Mouse (Mus musculus): Measurements from ENCODE around the gene Mrpl37. TPM values are rescaled to one million over a fixed set of nuclear protein-coding genes. Genes with fewer than 3 reads are reported as not detected.

The Mrpl37 gene
- polyA plus RNA-seq, 1 experiment, result 59.2 TPM

- no peak overlapping the region for H3K27ac ChIP-seq (ENCODE audit: insufficient read depth, low read length)
- H3K9ac ChIP-seq (ENCODE audit: low read depth, poor library complexity, severe bottlenecking), result no peak overlapping the region
- no peak overlapping the region for H3K4me3 ChIP-seq (ENCODE audit: low read depth, low read length)
- TF ChIP-seq CTCF (IDR thresholded peaks at IDR 0.05; ENCODE audit: low read depth, low read length) (no peak), EP300 (IDR thresholded peaks at IDR 0.05; ENCODE audit: insufficient read depth, low read depth, low read length) (no peak), POLR2A (IDR thresholded peaks at IDR 0.05; ENCODE audit: insufficient read depth, low read length) (no peak)
- H3K27me3 ChIP-seq (ENCODE audit: control insufficient read depth, insufficient read depth, low read length, poor library complexity, severe bottlenecking), result no peaks in the 10 kb centered on the region
- no peaks in the 10 kb centered on the region for H3K9me3 ChIP-seq (replicated peaks; ENCODE audit: control insufficient read depth, insufficient read depth, low read length, poor library complexity, severe bottlenecking)
- H3K36me3 ChIP-seq (ENCODE audit: control insufficient read depth, insufficient read depth, low read length, poor library complexity, severe bottlenecking), result no peaks in the 10 kb centered on the region
- H3K4me1 ChIP-seq (ENCODE audit: control insufficient read depth, insufficient read depth, low read length), result peaks cover 2% of the 10 kb centered on the region
Measured at GRCm38 (mm10) chr4:107013119-107013816, 53.4 kb downstream of the Mrpl37 start.

GRCm38 (mm10) chr4:107012574-107012973 is 54.1 kb downstream of the Mrpl37 start:
- Histone ChIP-seq H3K36me3 (ENCODE audit: control insufficient read depth, insufficient read depth, low read length, poor library complexity, severe bottlenecking) (no peaks in the 10 kb centered on the region), H3K4me3 (ENCODE audit: low read depth, low read length) (no peak overlapping the region), H3K27ac (ENCODE audit: insufficient read depth, low read length) (no peak overlapping the region), H3K9me3 (replicated peaks; ENCODE audit: control insufficient read depth, insufficient read depth, low read length, poor library complexity, severe bottlenecking) (no peaks in the 10 kb centered on the region), H3K9ac (ENCODE audit: low read depth, poor library complexity, severe bottlenecking) (no peak overlapping the region), H3K4me1 (ENCODE audit: control insufficient read depth, insufficient read depth, low read length) (peaks cover 2% of the 10 kb centered on the region), H3K27me3 (ENCODE audit: control insufficient read depth, insufficient read depth, low read length, poor library complexity, severe bottlenecking) (no peaks in the 10 kb centered on the region)
- TF ChIP-seq CTCF (IDR thresholded peaks at IDR 0.05; ENCODE audit: low read depth, low read length) (no peak), EP300 (IDR thresholded peaks at IDR 0.05; ENCODE audit: insufficient read depth, low read depth, low read length) (no peak), POLR2A (IDR thresholded peaks at IDR 0.05; ENCODE audit: insufficient read depth, low read length) (no peak)

GRCm38 (mm10) chr4:107012005-107012478 is 54.6 kb downstream of the Mrpl37 start:
- no peak overlapping the region for H3K4me3 ChIP-seq (ENCODE audit: low read depth, low read length)
- H3K36me3 ChIP-seq (ENCODE audit: control insufficient read depth, insufficient read depth, low read length, poor library complexity, severe bottlenecking), result no peaks in the 10 kb centered on the region
- no peak overlapping the region for H3K27ac ChIP-seq (ENCODE audit: insufficient read depth, low read length)
- H3K9me3 ChIP-seq (replicated peaks; ENCODE audit: control insufficient read depth, insufficient read depth, low read length, poor library complexity, severe bottlenecking), result no peaks in the 10 kb centered on the region
- H3K9ac ChIP-seq (ENCODE audit: low read depth, poor library complexity, severe bottlenecking), result no peak overlapping the region
- H3K4me1 ChIP-seq (ENCODE audit: control insufficient read depth, insufficient read depth, low read length), result peaks cover 2% of the 10 kb centered on the region
- no peak for TF ChIP-seq POLR2A (IDR thresholded peaks at IDR 0.05; ENCODE audit: insufficient read depth, low read length)
- no peak for TF ChIP-seq CTCF (IDR thresholded peaks at IDR 0.05; ENCODE audit: low read depth, low read length)
- TF ChIP-seq EP300 (IDR thresholded peaks at IDR 0.05; ENCODE audit: insufficient read depth, low read depth, low read length), result no peak
- H3K27me3 ChIP-seq (ENCODE audit: control insufficient read depth, insufficient read depth, low read length, poor library complexity, severe bottlenecking), result no peaks in the 10 kb centered on the region

- TF ChIP-seq EP300 (IDR thresholded peaks at IDR 0.05; ENCODE audit: insufficient read depth, low read depth, low read length) (no peak), CTCF (IDR thresholded peaks at IDR 0.05; ENCODE audit: low read depth, low read length) (no peak), POLR2A (IDR thresholded peaks at IDR 0.05; ENCODE audit: insufficient read depth, low read length) (no peak)
- H3K4me1 ChIP-seq (ENCODE audit: control insufficient read depth, insufficient read depth, low read length), result peaks cover 2% of the 10 kb centered on the region
- no peak overlapping the region for H3K9ac ChIP-seq (ENCODE audit: low read depth, poor library complexity, severe bottlenecking)
- no peaks in the 10 kb centered on the region for H3K27me3 ChIP-seq (ENCODE audit: control insufficient read depth, insufficient read depth, low read length, poor library complexity, severe bottlenecking)
- no peak overlapping the region for H3K27ac ChIP-seq (ENCODE audit: insufficient read depth, low read length)
- no peak overlapping the region for H3K4me3 ChIP-seq (ENCODE audit: low read depth, low read length)
- H3K36me3 ChIP-seq (ENCODE audit: control insufficient read depth, insufficient read depth, low read length, poor library complexity, severe bottlenecking), result no peaks in the 10 kb centered on the region
- no peaks in the 10 kb centered on the region for H3K9me3 ChIP-seq (replicated peaks; ENCODE audit: control insufficient read depth, insufficient read depth, low read length, poor library complexity, severe bottlenecking)
Measured at GRCm38 (mm10) chr4:107011325-107012004, 55.2 kb downstream of the Mrpl37 start.

DNA sequence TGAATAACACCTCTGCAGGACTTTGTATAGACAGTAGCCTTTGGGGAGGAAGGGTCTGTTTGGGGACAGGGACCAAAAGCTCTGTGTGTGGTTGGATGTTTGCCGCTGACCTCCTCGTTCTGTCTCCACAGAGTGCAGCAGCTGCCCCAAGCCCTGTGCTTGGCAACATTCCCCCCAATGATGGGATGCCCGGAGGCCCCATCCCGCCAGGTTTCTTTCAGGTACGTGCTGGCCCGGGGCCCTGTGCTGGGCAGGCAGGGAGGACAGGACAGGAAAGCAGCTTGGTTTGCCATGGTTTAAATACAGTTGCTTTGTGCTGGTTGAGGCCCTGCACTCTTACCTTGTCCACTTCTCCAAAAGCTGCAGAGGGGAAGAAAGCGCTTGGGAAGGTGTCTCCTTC is 57.1 kb downstream of the Mrpl37 start:
- no peak overlapping the region for H3K27ac ChIP-seq (ENCODE audit: insufficient read depth, low read length)
- no peaks in the 10 kb centered on the region for H3K36me3 ChIP-seq (ENCODE audit: control insufficient read depth, insufficient read depth, low read length, poor library complexity, severe bottlenecking)
- no peaks in the 10 kb centered on the region for H3K27me3 ChIP-seq (ENCODE audit: control insufficient read depth, insufficient read depth, low read length, poor library complexity, severe bottlenecking)
- no peaks in the 10 kb centered on the region for H3K4me1 ChIP-seq (ENCODE audit: control insufficient read depth, insufficient read depth, low read length)
- H3K9ac ChIP-seq (ENCODE audit: low read depth, poor library complexity, severe bottlenecking), result no peak overlapping the region
- H3K4me3 ChIP-seq (ENCODE audit: low read depth, low read length), result no peak overlapping the region
- no peaks in the 10 kb centered on the region for H3K9me3 ChIP-seq (replicated peaks; ENCODE audit: control insufficient read depth, insufficient read depth, low read length, poor library complexity, severe bottlenecking)
- TF ChIP-seq POLR2A (IDR thresholded peaks at IDR 0.05; ENCODE audit: insufficient read depth, low read length) (no peak), EP300 (IDR thresholded peaks at IDR 0.05; ENCODE audit: insufficient read depth, low read depth, low read length) (no peak), CTCF (IDR thresholded peaks at IDR 0.05; ENCODE audit: low read depth, low read length) (no peak)

DNA sequence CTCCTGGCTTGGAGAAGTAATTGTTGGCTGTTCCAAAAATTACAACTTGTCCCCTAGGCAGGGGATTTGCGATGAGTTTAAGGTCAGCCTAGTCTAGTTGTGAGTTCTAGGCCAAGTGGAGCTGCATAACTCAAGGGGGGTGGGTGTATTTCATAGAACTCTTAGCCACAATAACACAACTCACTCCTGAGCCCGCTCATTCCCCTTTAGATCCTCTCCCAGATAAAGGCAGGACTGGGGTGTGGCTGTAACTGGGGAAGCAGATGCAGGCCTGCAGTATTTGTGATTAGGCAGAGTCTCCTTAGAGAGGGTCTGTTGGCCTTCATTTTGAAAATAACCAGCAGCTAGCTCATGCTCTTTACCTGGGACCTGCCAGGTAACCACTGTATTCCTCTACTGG is 58.5 kb downstream of the Mrpl37 start:
- H3K27me3 ChIP-seq (ENCODE audit: control insufficient read depth, insufficient read depth, low read length, poor library complexity, severe bottlenecking), result no peaks in the 10 kb centered on the region
- H3K9me3 ChIP-seq (replicated peaks; ENCODE audit: control insufficient read depth, insufficient read depth, low read length, poor library complexity, severe bottlenecking), result no peaks in the 10 kb centered on the region
- no peak overlapping the region for H3K4me3 ChIP-seq (ENCODE audit: low read depth, low read length)
- H3K9ac ChIP-seq (ENCODE audit: low read depth, poor library complexity, severe bottlenecking), result no peak overlapping the region
- no peak overlapping the region for H3K27ac ChIP-seq (ENCODE audit: insufficient read depth, low read length)
- no peaks in the 10 kb centered on the region for H3K36me3 ChIP-seq (ENCODE audit: control insufficient read depth, insufficient read depth, low read length, poor library complexity, severe bottlenecking)
- TF ChIP-seq CTCF (IDR thresholded peaks at IDR 0.05; ENCODE audit: low read depth, low read length) (no peak), EP300 (IDR thresholded peaks at IDR 0.05; ENCODE audit: insufficient read depth, low read depth, low read length) (no peak), POLR2A (IDR thresholded peaks at IDR 0.05; ENCODE audit: insufficient read depth, low read length) (no peak)
- H3K4me1 ChIP-seq (ENCODE audit: control insufficient read depth, insufficient read depth, low read length), result no peaks in the 10 kb centered on the region

All from ES-Bruce4 (cell line).